Mouse (Mus musculus) heart, postnatal 0 days (tissue): Measurements from ENCODE around the gene Atg7. TPM values are rescaled to one million over a fixed set of nuclear protein-coding genes. Genes with fewer than 3 reads are reported as not detected.
A peak's percentile ranks its signal among the peaks of the same experiment; 100 is the strongest.

ENCODE experiments used
- ATAC-seq: fragments of 200-750 bp; cut with Nextera tagmentation; 2 replicates; pipeline ENCODE4 v1.8.0; 2017; ENCODE audit warnings: low read depth, moderate number of reproducible peaks, moderate library complexity; ENCODE audit not compliant: insufficient read depth
- DNase-seq: peaks from one replicate; pipeline ENCODE4 v3.0.0-alpha.2; 2016; ENCODE audit warnings: low spot score
- H3K27ac ChIP-seq: fragments of 300-500 bp; sonication (generic); 2 replicates; pipeline ENCODE4 v1.5.1; 2014; ENCODE audit warnings: low read depth, mild to moderate bottlenecking
- H3K27me3 ChIP-seq: fragments of 300-500 bp; sonication (generic); 2 replicates; pipeline ENCODE4 v1.6.1; 2014; ENCODE audit warnings: low read length, mixed read lengths; ENCODE audit not compliant: control insufficient read depth, insufficient read depth
- H3K36me3 ChIP-seq: fragments of 300-500 bp; sonication (generic); replicated peaks from 2 replicates; pipeline ENCODE4 v1.6.1; 2014; ENCODE audit warnings: low read length, mixed read lengths; ENCODE audit not compliant: control insufficient read depth, insufficient read depth
- H3K4me1 ChIP-seq: fragments of 300-500 bp; sonication (generic); 2 replicates; pipeline ENCODE4 v1.6.1; 2014; ENCODE audit warnings: antibody characterized with exemption; ENCODE audit not compliant: control insufficient read depth, insufficient read depth
- H3K4me2 ChIP-seq: fragments of 300-500 bp; sonication (generic); 2 replicates; pipeline ENCODE4 v1.6.1; 2014; ENCODE audit warnings: low read depth, mild to moderate bottlenecking, low read length, moderate library complexity
- H3K4me3 ChIP-seq: fragments of 300-500 bp; sonication (generic); 2 replicates; pipeline ENCODE4 v1.5.1; 2014; ENCODE audit warnings: low read depth, low read length
- H3K9ac ChIP-seq: fragments of 300-500 bp; sonication (generic); replicated peaks from 2 replicates; pipeline ENCODE4 v1.6.1; 2014; ENCODE audit warnings: low read depth, low read length, mixed read lengths
- H3K9me3 ChIP-seq: fragments of 300-500 bp; sonication (generic); replicated peaks from 2 replicates; pipeline ENCODE4 v1.6.1; 2016; ENCODE audit warnings: low read length; ENCODE audit not compliant: control insufficient read depth
- CTCF ChIP-seq: IDR thresholded peaks from 2 replicates; pipeline ENCODE4 v1.5.1; 2016; ENCODE audit warnings: antibody characterized with exemption, control low read depth, low read depth
- EP300 ChIP-seq: IDR thresholded peaks from 2 replicates; pipeline ENCODE4 v1.6.1; 2016; ENCODE audit warnings: antibody characterized with exemption, low read depth
- WGBS: fragments of 180-500 bp; shearing (Covaris S2); extraction: QIAGEN DNeasy Blood & Tissue Kit; methylation state at CpG from one replicate; pipeline ENCODE4 v1.1.7; 2014; 5-methylcytosine and 5-hydroxymethylcytosine counted together
- polyA plus RNA-seq: library from polyadenylated mRNA; unstranded; fragments of >200 nt; fragmentation: Nextera tagmentation; extraction: Ambion mirVana; gene quantifications from 2 replicates; pipeline ENCODE4 v1.2.1, GENCODE M21; 2015
- total RNA-seq: library from RNA; depleted of rRNA; stranded (reverse); fragments of >200 nt; gene quantifications from 2 replicates; pipeline ENCODE4 v1.2.3, GENCODE M21; 2014; ENCODE audit warnings: low replicate concordance

Atg7 gene
- total and polyA plus RNA-seq, 2 experiments from 2014 or later: 13.8 to 14.8 TPM

DNA sequence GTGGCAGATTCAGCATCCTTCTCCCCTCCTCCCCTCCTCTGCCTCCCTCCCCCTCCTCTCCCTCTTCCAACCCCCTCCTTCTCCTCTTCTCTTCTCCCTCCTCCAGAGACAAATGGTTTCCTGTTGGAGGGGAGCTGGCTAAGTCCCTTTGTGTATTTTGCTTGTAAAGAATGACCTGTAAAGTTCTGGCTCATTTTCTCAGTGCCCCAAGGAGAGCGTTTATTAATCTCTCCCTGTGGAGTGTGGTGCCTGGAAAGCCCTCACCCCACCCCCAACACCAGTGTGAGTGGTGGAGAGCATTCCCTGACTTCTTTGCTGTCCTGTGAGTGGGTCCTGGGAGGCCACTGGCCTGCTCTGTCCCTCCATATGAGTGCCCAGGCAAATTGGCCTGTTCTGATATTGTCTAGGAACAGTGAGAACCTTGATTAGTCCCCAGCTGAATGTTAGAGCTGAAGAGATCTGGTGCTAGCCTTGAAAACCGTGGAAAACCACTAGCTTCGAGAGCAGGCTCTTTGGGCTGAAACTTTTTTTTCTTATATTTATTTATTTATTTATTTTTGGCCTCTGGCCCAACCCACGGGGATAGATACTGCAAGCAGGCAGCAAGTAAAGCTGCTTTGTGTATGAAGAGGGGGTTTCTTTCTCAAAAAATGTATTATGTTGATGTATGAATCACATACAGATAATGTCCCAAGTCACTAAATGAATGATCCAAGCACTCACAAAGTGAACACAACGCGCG, 72.6 kb downstream of the Atg7 start:
- Histone ChIP-seq H3K27me3 (no peaks in the 10 kb centered on the region), H3K4me3 (no peak overlapping the region), H3K4me1 (peaks cover 25% of the 10 kb centered on the region), H3K9me3 (no peaks in the 10 kb centered on the region), H3K9ac (no peak overlapping the region), H3K36me3 (no peaks in the 10 kb centered on the region), H3K4me2 (no peak overlapping the region), H3K27ac (peak overlapping the region; percentile 43; the same call in 1 of the 2 replicates)
- DNase-seq: no peak
- TF ChIP-seq EP300 (no peak), CTCF (no peak)
- ATAC-seq: no peak
- WGBS: 53% methylated on average over 7 of the region's 7 CpGs

DNA sequence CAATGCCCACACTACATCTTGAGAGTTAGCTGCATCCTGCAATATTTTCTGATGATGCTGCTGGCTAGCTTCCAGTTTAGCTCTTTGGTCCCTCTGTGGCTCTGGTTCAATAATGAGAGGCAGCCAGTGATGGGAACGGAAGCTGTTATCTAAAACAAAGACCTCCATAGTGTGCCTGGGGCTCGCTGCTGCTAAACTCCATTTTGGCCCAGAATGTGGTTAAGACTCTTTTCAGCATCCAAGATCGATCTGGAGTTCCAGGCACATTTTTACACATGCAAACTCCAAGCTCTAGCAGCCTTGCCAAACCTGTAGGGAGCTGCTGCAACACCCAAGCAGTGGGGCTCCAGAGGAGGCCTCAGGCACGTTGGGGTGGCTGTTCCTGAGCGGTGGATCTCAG, 76.2 kb downstream of the Atg7 start:
- no peak overlapping the region for H3K4me2 ChIP-seq
- TF ChIP-seq EP300 (no peak), CTCF (no peak)
- no peak overlapping the region for H3K4me3 ChIP-seq
- DNase-seq (no peak), ATAC-seq (no peak)
- peaks cover 17% of the 10 kb centered on the region for H3K4me1 ChIP-seq
- H3K9me3 ChIP-seq: no peaks in the 10 kb centered on the region
- H3K9ac ChIP-seq: no peak overlapping the region
- no peaks in the 10 kb centered on the region for H3K27me3 ChIP-seq
- H3K27ac ChIP-seq: no peak overlapping the region
- H3K36me3 ChIP-seq: no peaks in the 10 kb centered on the region
- WGBS: 49% methylated on average over 5 of the region's 5 CpGs

DNA sequence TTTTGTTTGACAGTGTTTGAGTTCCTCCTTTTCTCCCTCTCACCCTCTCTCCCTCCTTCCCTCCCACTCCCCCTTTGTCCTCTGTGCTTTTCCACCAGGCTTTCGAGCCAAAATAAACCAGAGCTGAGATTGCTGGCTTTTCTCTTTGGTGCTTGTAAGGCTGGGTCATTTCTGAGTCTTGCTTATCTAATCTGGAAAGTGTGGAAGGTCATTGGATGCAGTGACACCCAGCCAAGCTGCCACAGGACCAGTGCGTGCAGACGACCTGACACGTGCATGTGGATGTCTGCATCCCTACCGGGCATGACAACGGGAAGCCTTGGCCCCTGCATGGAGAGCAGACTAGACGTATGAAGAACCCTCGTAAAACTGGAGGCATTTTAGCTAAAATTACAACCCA, 76.8 kb downstream of the Atg7 start:
- no peaks in the 10 kb centered on the region for H3K9me3 ChIP-seq
- TF ChIP-seq EP300: no peak
- TF ChIP-seq CTCF: no peak
- peak; percentile 33; the same call in 1 of the 2 replicates for ATAC-seq
- no peaks in the 10 kb centered on the region for H3K36me3 ChIP-seq
- no peak overlapping the region for H3K9ac ChIP-seq
- H3K27ac ChIP-seq: no peak overlapping the region
- 35% methylated on average over 8 of the region's 8 CpGs for WGBS
- no peak for DNase-seq
- no peaks in the 10 kb centered on the region for H3K27me3 ChIP-seq
- no peak overlapping the region for H3K4me2 ChIP-seq
- H3K4me3 ChIP-seq: no peak overlapping the region
- H3K4me1 ChIP-seq: peaks cover 15% of the 10 kb centered on the region

GRCm38 (mm10) chr6:114722046-114722445, 79.1 kb downstream of the Atg7 start:
- no peaks in the 10 kb centered on the region for H3K36me3 ChIP-seq
- no peaks in the 10 kb centered on the region for H3K27me3 ChIP-seq
- no peak overlapping the region for H3K4me3 ChIP-seq
- DNase-seq (no peak), ATAC-seq (no peak)
- no peak overlapping the region for H3K4me2 ChIP-seq
- H3K4me1 ChIP-seq: peaks cover 11% of the 10 kb centered on the region
- 87% methylated on average over 5 of the region's 5 CpGs for WGBS
- H3K9me3 ChIP-seq: no peaks in the 10 kb centered on the region
- TF ChIP-seq CTCF: no peak
- no peak for TF ChIP-seq EP300
- no peak overlapping the region for H3K27ac ChIP-seq
- no peak overlapping the region for H3K9ac ChIP-seq

- no peak overlapping the region for H3K4me3 ChIP-seq
- no peak overlapping the region for H3K4me2 ChIP-seq
- no peaks in the 10 kb centered on the region for H3K9me3 ChIP-seq
- TF ChIP-seq EP300 (no peak), CTCF (peak; percentile 82)
- no peaks in the 10 kb centered on the region for H3K36me3 ChIP-seq
- peak; percentile 64 for ATAC-seq
- WGBS: 23% methylated on average over 9 of the region's 9 CpGs
- no peaks in the 10 kb centered on the region for H3K27me3 ChIP-seq
- peak; percentile 72 for DNase-seq
- H3K4me1 ChIP-seq: peaks cover 11% of the 10 kb centered on the region
- no peak overlapping the region for H3K9ac ChIP-seq
- no peak overlapping the region for H3K27ac ChIP-seq
Observed at GRCm38 (mm10) chr6:114723925-114724324, 81.0 kb downstream of the Atg7 start.

GRCm38 (mm10) chr6:114724351-114724750, 81.5 kb downstream of the Atg7 start:
- no peak for ATAC-seq
- H3K27ac ChIP-seq: no peak overlapping the region
- no peaks in the 10 kb centered on the region for H3K36me3 ChIP-seq
- WGBS: 79% methylated on average over 7 of the region's 7 CpGs
- TF ChIP-seq CTCF (no peak), EP300 (no peak)
- no peak overlapping the region for H3K4me2 ChIP-seq
- H3K27me3 ChIP-seq: no peaks in the 10 kb centered on the region
- H3K9ac ChIP-seq: no peak overlapping the region
- H3K4me3 ChIP-seq: no peak overlapping the region
- no peaks in the 10 kb centered on the region for H3K9me3 ChIP-seq
- DNase-seq: no peak
- peaks cover 11% of the 10 kb centered on the region for H3K4me1 ChIP-seq
